Mouse (Mus musculus): ENCODE results near the gene Enox1.

Enox1 gene

DNA sequence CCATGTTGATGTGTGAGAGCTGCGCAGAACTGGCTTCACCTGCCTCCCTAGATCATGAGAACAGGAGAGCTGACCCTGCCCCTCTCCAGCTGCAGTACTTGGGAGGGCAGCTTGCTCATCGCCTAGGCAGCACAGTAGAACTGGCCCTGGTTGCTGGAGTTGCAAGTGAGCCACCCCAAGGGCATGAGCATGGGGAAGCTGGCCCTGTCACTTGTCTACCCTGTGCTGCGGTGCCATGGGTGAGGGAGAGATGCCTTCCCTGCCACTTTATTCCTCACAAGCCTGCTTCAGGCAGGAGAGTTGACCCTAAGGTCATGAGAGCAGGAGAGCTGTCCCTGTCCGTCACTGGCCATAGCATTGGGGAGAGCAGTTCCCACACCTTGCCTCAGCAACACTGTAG lies 295.4 kb downstream of the Enox1 start:
- ATAC-seq (ENCODE audit: low TSS enrichment) = no peak

DNA sequence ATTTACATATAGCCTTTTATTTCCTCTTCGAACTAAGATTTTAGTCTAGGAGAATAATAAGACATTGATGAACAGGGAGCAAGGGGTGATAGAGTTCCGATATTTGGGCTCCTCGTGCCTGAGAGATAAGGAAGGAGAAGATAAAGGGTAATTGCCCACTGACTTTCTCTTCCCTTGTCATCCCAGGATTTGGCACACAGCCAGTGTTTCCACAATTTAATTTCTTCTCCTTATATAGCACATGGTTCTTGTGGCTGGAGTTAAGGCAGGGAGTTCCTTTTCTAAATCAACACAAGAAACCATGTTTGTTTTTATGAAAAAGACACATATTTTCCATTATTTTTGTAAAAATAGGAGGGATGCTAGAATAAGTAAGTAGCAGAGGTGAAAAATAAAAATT lies 299.5 kb downstream of the Enox1 start:
- ATAC-seq (ENCODE audit: low TSS enrichment) = no peak

DNA sequence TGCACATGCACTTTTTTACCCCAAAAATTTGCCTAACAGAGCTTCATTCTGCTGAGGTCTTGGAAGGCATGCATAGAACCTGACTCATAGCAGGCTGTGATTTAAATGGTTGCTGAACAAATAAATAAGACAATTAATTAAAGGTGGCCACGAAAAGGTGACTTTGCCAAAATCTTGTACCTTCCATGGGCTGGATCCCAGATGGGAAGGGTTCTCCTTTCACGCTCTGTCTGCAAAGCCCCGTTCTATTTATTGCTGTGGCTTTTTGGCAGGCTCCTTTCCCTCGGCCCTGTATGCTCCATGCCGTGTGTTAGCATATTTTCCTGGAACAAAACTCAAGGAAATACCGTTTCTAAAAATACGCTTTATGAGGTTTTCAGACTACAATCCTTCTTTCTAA lies 300.3 kb downstream of the Enox1 start:
- peak; percentile 77 for ATAC-seq (ENCODE audit: low TSS enrichment)

DNA sequence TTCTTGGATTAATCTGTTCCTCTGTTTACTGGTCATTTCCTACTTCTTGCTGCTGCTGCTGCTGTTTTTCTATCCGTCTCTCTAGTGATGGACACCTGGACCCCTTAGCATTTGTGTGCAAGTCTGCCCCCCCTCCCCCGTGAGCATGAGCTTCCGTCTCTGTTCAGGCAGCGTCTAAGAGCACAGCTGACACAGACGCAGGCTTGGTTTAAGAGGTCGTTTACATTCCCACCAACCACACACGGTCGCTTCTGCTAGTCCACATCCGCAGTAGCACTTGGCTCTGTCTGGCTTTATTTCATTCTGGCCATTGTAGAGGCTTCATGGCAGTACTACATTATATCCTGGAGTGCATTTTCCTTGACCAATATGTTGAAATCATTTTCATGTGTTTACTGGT lies 301.7 kb downstream of the Enox1 start:
- ATAC-seq (ENCODE audit: low TSS enrichment) = no peak

DNA sequence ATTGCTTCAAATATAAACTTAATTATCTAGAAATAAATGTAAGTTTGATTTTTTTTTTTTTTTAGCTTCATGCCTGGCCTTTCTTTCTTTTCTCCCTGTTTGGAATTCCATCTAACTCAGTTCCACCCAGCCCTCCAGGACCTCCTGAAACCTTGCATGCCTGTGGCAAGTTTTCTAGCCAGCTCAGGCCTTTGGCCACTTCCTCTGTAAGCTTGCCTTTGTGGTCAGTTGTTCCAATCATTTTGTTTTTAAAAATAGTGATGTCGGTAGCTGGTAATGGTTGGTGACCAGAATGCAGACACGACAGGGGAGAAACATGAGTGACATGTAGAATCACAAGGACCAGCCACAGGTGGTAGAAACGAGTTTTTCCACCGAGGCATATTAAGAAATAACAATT lies 307.4 kb downstream of the Enox1 start:
- no peak for ATAC-seq (ENCODE audit: low TSS enrichment)

DNA sequence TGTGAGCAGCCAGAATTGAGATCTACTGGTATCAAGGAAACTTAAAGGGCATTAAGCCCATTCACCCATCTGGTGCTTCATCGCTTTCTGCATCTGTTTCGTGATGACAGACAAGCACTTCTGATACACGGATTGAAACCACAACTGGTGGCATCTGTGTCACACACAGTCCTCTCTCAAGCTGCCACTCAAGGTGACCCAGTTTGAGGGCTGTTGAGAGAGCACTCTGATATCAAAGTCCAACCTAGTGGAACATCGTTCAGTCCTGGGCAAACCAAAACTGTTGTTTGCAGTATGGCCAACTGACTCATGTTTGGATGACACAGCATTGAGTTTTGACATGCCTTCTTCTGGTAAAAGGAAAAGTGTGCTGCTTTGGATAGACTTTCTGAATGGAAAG lies 308.2 kb downstream of the Enox1 start:
- ATAC-seq (ENCODE audit: low TSS enrichment) = no peak

DNA sequence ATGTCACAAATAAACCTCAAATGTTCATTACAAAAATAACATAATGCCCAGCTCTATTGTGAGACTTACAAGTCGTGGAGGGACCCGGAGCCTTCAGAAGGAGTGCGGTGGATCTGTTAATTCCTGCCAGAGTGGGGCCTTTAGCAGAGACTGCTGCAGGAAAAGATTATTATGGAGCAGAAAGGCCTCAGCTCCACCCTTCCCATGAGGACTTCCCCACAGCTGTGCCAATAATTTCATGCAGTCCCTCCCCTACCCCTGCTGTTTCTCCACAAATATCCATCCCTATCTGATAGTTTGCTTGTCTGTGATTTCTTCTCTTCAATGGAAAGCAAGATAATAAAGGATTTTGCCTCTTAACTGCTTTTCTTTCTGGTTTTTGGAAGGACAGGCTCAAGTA lies 314.0 kb downstream of the Enox1 start:
- no peak for ATAC-seq (ENCODE audit: low TSS enrichment)

DNA sequence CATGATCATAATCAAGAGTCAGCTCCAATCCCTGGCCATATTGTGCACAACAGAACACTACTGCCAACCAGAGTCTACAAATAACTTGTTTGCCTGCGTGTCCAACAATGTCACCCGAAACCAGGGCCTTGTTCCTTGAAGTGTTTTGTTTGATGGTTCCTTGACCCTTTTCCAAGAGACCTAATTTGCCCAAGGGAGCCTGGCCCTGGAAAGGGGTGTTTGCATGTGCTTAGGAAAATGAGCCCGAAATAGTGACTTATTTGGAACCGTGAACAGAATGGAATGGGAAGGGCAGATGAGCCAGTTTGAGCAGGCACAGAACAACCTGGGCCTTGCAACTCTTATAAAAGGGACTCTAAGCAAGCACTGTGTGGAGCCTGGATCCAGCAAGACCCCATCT lies 316.9 kb downstream of the Enox1 start:
- ATAC-seq (ENCODE audit: low TSS enrichment) = no peak

DNA sequence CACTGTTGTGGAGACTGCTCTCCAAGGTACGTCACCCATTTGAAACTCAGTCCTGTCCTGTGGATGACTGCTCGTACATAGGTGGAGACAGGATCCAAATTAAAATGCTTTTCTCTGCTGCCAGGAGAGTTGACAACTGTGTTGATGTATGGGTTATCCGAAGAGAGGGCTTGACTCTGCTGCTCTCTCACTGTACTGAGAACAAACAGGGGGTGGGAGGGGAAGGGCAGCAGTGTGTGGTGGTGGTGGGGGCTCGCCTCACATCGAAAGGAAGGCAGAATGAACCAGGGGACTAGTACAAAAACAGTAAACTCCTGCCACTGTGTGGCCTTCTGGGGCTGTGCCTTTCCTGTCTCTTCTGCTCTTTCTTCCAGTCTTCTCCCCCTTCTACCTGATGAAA lies 317.5 kb downstream of the Enox1 start:
- no peak for ATAC-seq (ENCODE audit: low TSS enrichment)

DNA sequence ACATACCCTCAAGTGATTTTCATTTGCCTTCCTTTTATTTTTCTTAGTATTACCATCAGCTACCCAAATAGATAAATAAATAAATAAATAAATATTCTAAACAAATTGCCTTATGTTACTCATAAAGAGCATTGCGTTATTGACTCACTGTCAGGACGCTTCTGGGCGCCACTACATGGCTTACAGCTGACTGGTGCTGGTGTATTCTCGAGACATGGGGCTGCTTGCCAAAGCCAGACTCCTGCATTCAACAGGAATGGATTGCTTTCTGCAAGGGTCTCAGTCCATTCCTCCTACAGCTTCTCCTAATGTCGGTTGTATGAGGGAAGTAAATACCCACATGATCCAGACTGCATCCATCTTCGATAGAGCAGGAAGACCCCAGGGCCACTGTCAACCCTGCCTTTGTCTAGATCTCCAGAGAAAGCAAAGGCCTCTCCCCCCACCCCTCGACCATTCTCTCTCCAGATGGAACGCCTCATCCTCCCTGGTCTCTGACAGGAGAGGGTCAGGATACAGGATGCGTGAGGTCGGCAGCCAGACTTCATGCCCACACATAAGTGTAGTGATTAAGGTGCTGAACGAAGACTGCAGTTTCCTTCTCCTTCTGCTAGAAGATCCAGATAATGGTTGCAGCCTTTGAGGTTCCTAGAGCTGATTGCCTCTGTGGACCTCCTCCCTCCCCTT lies 318.7 kb downstream of the Enox1 start:
- ATAC-seq (ENCODE audit: low TSS enrichment) = no peak

DNA sequence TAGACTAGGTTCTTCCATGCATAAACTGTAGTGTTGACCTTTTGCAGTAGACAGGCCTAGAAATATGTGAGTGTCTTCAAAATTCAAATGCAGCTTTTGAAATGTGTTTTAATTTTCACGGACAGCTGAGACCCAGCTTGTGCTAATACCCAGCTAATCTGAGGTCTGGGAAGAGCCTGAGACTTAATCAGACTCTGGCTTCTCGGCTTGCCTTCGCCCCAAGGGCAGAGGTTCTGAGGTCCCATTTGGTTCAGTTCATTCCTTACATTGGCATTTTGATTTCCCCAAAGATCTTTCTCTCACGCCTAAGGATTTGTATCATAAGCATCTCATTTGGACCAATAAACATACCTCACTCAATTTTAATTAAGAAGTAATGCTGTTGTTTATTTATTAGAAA lies 321.1 kb downstream of the Enox1 start:
- no peak for ATAC-seq (ENCODE audit: low TSS enrichment)

DNA sequence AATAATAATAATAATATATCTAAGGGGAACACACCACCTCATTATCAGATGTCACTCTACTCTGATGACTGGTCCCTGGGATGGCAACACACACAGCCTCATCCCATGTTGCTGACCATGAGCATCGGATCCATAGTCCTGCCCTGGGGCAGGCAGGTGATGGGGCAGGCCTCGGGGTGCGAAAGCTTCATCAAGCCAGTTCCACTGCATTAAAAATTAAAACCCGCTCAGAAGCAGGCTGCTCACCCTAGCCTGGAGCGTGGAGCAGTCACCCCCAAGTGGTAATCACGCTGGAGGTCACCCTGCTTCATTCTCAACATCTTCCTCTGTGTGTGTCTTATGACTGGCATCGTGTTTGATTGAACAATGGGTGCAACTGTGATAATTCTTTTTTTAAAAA lies 321.6 kb downstream of the Enox1 start:
- ATAC-seq (ENCODE audit: low TSS enrichment) = no peak

DNA sequence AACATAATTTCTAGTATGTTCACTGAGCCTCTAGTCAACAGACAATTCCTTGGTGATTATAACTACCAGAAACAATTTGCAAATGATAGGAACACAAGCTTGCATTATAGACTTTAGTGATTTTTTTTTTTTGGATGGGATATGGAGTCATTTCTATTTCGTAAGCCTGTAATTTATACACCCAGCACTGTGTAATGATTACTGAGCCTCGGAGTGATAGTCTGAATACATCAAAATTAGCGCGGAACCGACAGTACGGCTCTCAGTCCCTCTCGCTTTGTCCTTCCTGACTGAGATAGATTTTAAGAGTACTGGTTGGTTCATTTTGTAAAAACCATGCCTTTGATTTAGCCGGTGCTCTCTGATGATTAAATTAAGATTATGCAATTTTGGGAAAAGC lies 322.1 kb downstream of the Enox1 start:
- no peak for ATAC-seq (ENCODE audit: low TSS enrichment)

DNA sequence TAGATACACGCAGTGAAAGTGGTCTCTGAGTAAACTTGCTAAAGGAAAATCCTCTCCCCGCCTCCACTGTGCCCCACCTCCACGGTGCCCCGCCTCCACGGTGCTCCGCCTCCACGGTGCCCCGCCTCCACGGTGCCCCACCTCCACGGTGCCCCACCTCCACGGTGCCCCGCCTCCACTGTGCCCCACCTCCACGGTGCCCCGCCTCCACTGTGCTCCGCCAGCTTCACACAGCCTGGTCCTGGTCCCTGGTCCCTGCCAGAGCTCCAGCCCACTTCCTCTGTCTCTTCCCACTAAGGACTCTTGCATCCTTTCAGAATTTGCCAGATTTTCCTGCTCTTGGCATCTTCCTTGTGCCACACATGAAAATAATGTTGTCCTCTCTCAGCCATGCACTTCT lies 326.5 kb downstream of the Enox1 start:
- ATAC-seq (ENCODE audit: low TSS enrichment) = 0 out of 2 replicates have a peak, but pooled peaks have one; percentile 14

DNA sequence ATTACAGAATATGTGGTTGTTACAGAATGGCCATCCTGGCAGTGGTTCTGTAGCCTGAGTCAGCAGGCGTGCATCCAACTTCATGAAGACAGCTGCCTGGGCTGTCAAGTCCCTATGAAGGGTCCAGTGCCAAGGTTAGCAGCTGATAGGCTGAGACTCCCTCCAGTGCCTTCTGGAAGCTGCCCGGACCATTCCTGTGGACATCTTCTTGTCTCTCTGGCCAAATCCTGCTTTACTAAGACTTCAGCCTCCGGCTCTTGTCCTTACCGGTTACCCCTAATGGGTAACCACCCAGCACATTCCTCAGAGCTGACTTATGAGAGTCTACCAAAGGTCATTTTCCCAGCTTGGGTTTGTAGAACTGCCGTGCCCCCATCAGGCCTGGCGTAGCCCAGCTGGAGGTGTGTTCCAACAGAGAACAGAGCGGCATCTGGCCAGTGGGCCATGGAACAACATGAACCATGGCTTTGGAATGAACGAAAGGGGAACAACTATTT lies 328.4 kb downstream of the Enox1 start:
- ATAC-seq (ENCODE audit: low TSS enrichment) = peak; percentile 65

DNA sequence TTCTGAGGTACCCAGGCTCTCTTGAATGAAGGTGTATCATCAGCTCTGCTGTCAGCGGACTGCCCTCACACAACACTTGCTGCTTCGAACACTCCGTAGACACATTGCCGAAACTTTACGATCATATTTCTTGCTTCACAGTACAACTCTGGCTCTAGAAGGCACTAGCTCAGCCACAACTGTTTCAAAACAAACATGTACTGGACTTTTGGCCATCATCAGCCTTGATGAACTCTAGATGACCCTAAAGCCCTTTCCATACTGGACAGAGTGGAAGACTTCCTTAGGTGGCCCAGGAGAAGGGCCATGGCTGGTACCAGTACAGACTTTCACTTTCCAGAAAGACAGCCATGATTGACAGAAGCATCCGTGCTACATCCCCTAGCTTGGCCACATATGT lies 334.1 kb downstream of the Enox1 start:
- ATAC-seq (ENCODE audit: low TSS enrichment) = no peak

DNA sequence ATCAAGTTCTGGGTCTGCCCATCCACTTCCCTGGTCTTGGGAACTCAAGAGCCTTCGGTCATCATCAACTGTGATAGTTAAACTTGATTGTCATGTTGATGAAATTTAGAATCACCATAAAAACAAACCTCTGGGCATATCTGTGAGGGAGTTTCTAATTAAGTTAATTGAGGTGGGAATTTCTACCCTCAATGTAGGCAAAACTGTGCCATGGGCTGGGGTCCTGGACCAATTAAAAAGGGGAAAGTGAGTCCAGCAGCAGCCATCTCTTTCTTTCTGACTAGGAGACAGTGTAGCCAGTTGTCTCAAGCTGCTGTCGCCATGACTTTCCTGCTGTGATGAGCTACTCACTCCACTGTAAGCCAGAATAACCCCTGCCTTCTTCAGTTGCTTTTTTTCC lies 335.2 kb downstream of the Enox1 start:
- no peak for ATAC-seq (ENCODE audit: low TSS enrichment)

DNA sequence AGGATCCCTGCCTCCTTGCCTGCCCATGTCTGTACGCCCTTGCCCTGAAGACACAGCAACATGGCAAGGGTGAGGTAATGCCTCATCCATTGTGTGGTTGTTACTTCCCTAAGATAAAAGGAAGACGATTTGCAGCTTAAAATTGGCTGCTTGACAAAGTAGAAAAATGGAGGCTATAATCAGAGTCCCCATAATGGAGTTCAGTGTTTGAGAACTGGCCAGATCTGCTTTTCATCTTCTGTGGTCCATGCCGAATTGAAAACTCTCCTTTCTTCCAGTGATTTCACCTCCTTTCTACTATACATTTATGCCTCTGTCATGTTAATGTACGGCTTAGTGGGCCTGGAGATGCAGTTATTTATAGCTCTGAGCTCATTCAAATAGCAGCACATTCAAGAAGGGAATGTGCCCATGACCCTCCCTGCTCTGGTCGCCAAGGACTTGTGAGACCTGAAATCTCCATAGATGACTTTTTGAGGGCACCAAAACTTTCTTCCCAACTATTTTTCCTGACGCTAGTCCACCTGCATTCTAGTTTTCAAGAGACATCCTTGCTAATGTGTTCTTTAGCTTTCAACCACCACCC lies 343.5 kb downstream of the Enox1 start:
- no peak for ATAC-seq (ENCODE audit: low TSS enrichment)

DNA sequence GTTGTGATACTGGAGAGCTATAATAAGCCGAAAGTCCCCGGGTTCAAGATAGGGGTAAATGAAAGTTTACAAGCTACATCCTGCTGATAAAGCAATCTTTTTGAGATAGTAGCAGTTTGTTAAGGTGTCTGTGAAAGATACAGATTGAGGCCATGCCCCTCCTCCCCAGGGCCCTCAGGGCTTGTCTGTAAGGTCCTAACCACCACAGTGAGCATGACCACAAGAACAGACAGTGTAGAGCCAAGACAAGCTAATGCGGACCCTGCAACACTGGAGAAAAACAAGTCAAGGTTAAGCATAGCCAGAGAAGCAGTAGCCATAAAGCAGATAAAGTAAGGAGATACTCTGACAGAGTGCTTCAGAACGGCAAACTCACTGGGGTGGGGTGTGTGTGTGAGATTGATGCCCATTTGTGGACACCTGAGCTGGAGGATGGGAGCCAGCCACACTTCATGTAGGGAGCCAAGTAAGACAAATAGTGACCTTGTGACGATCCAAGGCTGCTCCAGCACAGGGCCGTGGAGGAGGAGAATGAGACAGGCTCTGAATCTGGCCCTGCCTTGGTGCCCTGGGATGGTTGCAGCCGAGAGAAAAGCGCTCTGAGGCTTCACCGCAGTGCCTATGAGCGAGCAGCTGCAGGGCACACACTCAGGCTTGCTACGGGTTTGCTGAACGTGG lies 348.0 kb downstream of the Enox1 start:
- ATAC-seq (ENCODE audit: low TSS enrichment) = no peak

DNA sequence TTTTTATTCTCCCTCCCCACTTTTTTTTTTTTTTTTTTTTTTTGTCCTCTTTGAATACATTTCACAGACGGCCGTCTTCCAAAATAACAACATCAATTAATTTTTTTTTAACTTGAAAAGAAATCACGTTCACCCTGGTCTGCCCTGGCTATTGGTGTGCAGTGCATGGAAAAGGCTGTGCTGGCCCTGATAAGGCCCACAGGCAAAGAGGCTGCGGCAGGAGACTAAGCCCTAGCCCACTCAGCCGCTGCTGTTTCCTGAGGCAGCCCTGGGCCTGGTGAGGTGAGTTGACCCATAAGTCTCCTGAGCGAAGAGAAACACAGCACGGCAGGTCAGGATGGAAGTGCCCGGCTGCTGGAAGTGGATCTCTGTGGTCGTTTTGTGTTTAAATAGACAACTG lies 349.8 kb downstream of the Enox1 start:
- ATAC-seq (ENCODE audit: low TSS enrichment) = no peak

DNA sequence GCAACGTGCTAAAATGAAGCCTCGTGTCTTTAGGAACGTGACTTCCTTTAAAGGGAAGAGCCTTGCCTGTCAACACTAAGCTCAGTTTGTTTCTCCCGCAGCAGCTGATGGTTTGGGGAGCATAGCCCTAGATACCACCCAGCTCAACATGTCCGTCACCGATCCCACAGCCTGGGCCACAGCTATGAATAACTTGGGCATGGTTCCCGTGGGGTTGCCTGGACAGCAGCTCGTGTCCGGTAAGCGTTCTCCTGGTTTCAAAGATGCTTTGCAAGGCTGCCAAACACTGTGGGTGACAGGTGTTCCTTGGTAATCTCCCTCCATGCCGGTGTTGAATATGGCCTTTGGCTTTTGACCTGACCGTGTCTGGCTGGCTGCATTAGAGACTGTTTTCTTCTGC lies 351.5 kb downstream of the Enox1 start:
- ATAC-seq (ENCODE audit: low TSS enrichment) = no peak

DNA sequence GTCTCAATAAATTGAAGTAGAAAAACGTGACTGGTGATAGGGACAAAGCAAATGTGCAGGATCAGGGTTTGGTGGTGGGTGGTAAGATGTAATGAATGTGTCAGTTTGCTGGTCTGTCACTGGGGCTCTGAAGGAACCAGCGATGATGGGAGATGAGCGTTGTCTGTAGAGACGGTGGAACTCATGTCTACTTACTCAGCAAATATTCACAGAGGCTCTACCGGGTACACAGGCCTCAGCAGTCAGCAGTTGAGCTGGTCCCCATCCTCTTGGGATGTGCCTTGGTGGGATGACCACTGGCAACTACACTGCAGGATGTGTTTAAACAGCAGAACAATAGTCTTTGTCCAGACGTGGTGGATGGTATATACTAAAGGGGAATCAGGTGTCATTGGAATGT lies 352.5 kb downstream of the Enox1 start:
- ATAC-seq (ENCODE audit: low TSS enrichment) = no peak

DNA sequence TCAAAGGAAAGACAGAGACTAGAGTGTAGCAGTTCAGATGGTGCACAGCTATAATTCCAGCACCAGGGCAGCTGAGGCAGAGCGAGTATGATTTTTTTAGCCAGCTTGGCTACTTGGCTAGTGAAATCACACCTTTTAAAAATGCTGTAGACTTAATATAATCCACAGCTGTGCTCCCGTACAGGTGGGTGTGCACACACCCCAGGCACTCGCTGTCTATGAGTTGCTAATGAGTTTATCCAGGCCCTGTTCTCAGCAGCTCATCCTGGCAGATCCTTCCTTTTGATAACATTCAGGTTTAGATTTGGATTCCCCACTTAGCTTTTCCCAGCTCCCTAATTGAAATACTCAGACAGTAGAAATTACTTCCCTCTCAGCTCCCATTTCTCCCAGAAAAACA lies 353.4 kb downstream of the Enox1 start:
- peak; percentile 68 for ATAC-seq (ENCODE audit: low TSS enrichment)
